8 mouse cellular contexts compared by ENCODE assay signal in the genomic region with DNA sequence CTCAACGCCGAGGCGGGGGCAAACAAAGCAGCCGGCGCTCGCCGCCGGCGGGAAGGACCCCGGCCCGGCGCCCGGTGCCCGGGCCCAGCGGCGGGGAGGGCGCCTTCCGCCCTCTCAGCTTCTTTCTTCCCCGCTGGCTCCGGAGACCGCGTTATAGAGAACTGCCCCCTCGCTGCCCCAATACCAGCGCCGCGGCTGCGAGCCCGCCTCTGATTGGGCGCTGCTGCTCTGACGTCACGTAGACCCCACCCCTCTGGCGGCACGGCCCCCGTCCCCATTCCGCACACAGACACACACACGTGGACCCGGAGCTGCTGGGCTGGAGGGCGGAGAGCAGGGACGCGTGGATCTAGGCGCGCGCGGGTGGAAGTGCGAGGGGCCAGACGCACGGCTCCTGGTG. TPM values are rescaled to one million over a fixed set of nuclear protein-coding genes. Genes with fewer than 3 reads are reported as not detected.
DNase-seq lines count a peak whose midpoint lies in the region; ATAC-seq lines count a peak whose summit lies in the region.

TSS of gene Epop (minus strand) at position 127 of the 400 bp plus-strand sequence.

- under 1% methylated on average over 46 of the region's 47 CpGs for WGBS in intestine, embryonic 16.5 days
- WGBS in midbrain, embryonic 11.5 days, result under 1% methylated on average over 47 of the region's 47 CpGs

- H3K4me1 ChIP-seq in intestine, embryonic 16.5 days (ENCODE audit: control insufficient read depth, insufficient read depth, low read length), result peaks cover 22% of the 10 kb centered on the region
- H3K4me1 ChIP-seq in midbrain, embryonic 11.5 days (ENCODE audit: control insufficient read depth, insufficient read depth, low read length), result peaks cover 30% of the 10 kb centered on the region

- H3K27me3 ChIP-seq in intestine, embryonic 16.5 days (replicated peaks; ENCODE audit: control insufficient read depth, insufficient read depth, low read length), result peaks cover 59% of the 10 kb centered on the region
- H3K27me3 ChIP-seq in midbrain, embryonic 11.5 days (ENCODE audit: control insufficient read depth, insufficient read depth, low read length), result peaks cover 55% of the 10 kb centered on the region

- no peaks in the 10 kb centered on the region for H3K9me3 ChIP-seq in intestine, embryonic 16.5 days (ENCODE audit: control insufficient read depth, low read length)
- H3K9me3 ChIP-seq in midbrain, embryonic 11.5 days (ENCODE audit: control insufficient read depth, low read length), result no peaks in the 10 kb centered on the region

- no peak within 1 kb of the TSS for H3K27ac ChIP-seq in intestine, embryonic 16.5 days (ENCODE audit: low read length)
- no peak within 1 kb of the TSS for H3K27ac ChIP-seq in midbrain, embryonic 11.5 days (ENCODE audit: low read depth, low read length)

- peak; percentile 97 for DNase-seq in adrenal gland, adult 2 months
- DNase-seq in embryo, embryonic 11 days, result peak; percentile 95
- DNase-seq in gastrocnemius, postnatal 4 days (ENCODE audit: low spot score in 2 of 2), result peak; percentile 71 to 79
- DNase-seq in left cerebral cortex, postnatal 4 days, result peak; percentile 93
- DNase-seq in midbrain, embryonic 11.5 days (ENCODE audit: low spot score, missing footprints), result peak; percentile 98
- DNase-seq in right cerebral cortex, postnatal 4 days, result peak; percentile 86
- peak; percentile 79 to 86 for DNase-seq in urinary bladder, postnatal 4 days (ENCODE audit: low spot score in 2 of 2)

- H3K36me3 ChIP-seq in intestine, embryonic 16.5 days (ENCODE audit: control insufficient read depth, insufficient read depth, low read length), result no peaks in the 10 kb centered on the region
- H3K36me3 ChIP-seq in midbrain, embryonic 11.5 days (ENCODE audit: control insufficient read depth, insufficient read depth, low read length), result no peaks in the 10 kb centered on the region

- H3K4me2 ChIP-seq in intestine, embryonic 16.5 days (ENCODE audit: low read depth, low read length), result peak within 1 kb of the TSS; percentile 89
- peak within 1 kb of the TSS; percentile 58 for H3K4me2 ChIP-seq in midbrain, embryonic 11.5 days

- intact Hi-C loops in left cerebral cortex, postnatal 4 days (cut with DNase I), result no loop called here

- peak within 1 kb of the TSS; percentile 76 for H3K9ac ChIP-seq in intestine, embryonic 16.5 days (ENCODE audit: low read depth, low read length)
- H3K9ac ChIP-seq in midbrain, embryonic 11.5 days (ENCODE audit: low read length), result peak within 1 kb of the TSS; percentile 69

- peak within 1 kb of the TSS; percentile 73 for H3K4me3 ChIP-seq in intestine, embryonic 16.5 days (ENCODE audit: low read length)
- peak within 1 kb of the TSS; percentile 71 for H3K4me3 ChIP-seq in midbrain, embryonic 11.5 days (ENCODE audit: low read depth, low read length)

- ATAC-seq in intestine, embryonic 16.5 days, result peak; percentile 88
- ATAC-seq in midbrain, embryonic 11.5 days (ENCODE audit: low FRiP score), result peak; percentile 87

RNA-seq across cellular contexts. Expression of gene Epop, which starts in this region (rescaled TPM):
- total RNA-seq in adrenal gland, adult 2 months (2021), result 1 to 10 TPM; 2.0 to 6.8 TPM
- polyA plus RNA-seq in adrenal gland, adult 2 months (2012; rRNA removed), result 10.6 and 16.2 TPM in 2 replicates
- total RNA-seq in gastrocnemius, postnatal 4 days (2021), result under 1 TPM; 0.47 to 0.76 TPM
- 1.1 and 1.3 TPM in 2 replicates for polyA plus RNA-seq in intestine, embryonic 16.5 days (2015; fragmentation: Nextera tagmentation; extraction: Ambion mirVana)
- total RNA-seq in left cerebral cortex, postnatal 4 days (2021), result 1 to 10 TPM; 5.6 to 6.3 TPM
- 7.0 and 12.0 TPM in 2 replicates for polyA plus RNA-seq in midbrain, embryonic 11.5 days (2014; fragmentation: Nextera tagmentation; extraction: Ambion mirVana)

Comparison
In these comparisons a context has a peak if more than half of its experiments do, and no peak if none do; other contexts are left out.
1. Peak in DNase-seq in gastrocnemius, postnatal 4 days; RNA of the gene not detected or under 1 TPM.